Mouse (Mus musculus): Measurements from ENCODE around the gene Rprd1b.

Rprd1b gene

GRCm38 (mm10) chr2:158122814-158123213 lies 94.5 kb downstream of the Rprd1b start:
- DNase-seq (ENCODE audit: low spot score): peak; percentile 67

GRCm38 (mm10) chr2:158127245-158127644 lies 98.9 kb downstream of the Rprd1b start:
- no peak for DNase-seq (ENCODE audit: low spot score)

- no peak for DNase-seq (ENCODE audit: low spot score)
These were observed 99.6 kb downstream of the Rprd1b start for GRCm38 (mm10) chr2:158127872-158128271.

- no peak for DNase-seq (ENCODE audit: low spot score)
These were observed 100.3 kb downstream of the Rprd1b start for GRCm38 (mm10) chr2:158128461-158129130.

- DNase-seq (ENCODE audit: low spot score): peak; percentile 51
These were observed 101.2 kb downstream of the Rprd1b start for GRCm38 (mm10) chr2:158129291-158130002.

GRCm38 (mm10) chr2:158130391-158130986 lies 102.2 kb downstream of the Rprd1b start:
- peak; percentile 75 for DNase-seq (ENCODE audit: low spot score)

- no peak for DNase-seq (ENCODE audit: low spot score)
These were observed 103.0 kb downstream of the Rprd1b start for GRCm38 (mm10) chr2:158131197-158131835.

- DNase-seq (ENCODE audit: low spot score): no peak
These were observed 104.0 kb downstream of the Rprd1b start for GRCm38 (mm10) chr2:158132320-158132719.

- DNase-seq (ENCODE audit: low spot score): no peak
These were observed 104.8 kb downstream of the Rprd1b start for GRCm38 (mm10) chr2:158133050-158133449.

GRCm38 (mm10) chr2:158136205-158136604 lies 107.9 kb downstream of the Rprd1b start:
- DNase-seq (ENCODE audit: low spot score): no peak

GRCm38 (mm10) chr2:158137771-158138170 lies 109.5 kb downstream of the Rprd1b start:
- peak; percentile 37 for DNase-seq (ENCODE audit: low spot score)

- DNase-seq (ENCODE audit: low spot score): no peak
These were observed 110.5 kb downstream of the Rprd1b start for GRCm38 (mm10) chr2:158138778-158139177.

GRCm38 (mm10) chr2:158139628-158140027 lies 111.3 kb downstream of the Rprd1b start:
- peak; percentile 78 for DNase-seq (ENCODE audit: low spot score)

- DNase-seq (ENCODE audit: low spot score): no peak
These were observed 112.4 kb downstream of the Rprd1b start for GRCm38 (mm10) chr2:158140664-158141063.

- DNase-seq (ENCODE audit: low spot score): no peak
These were observed 113.0 kb downstream of the Rprd1b start for GRCm38 (mm10) chr2:158141271-158141670.

- DNase-seq (ENCODE audit: low spot score): no peak
These were observed 113.6 kb downstream of the Rprd1b start for GRCm38 (mm10) chr2:158141690-158142440.

GRCm38 (mm10) chr2:158142981-158143380 lies 114.7 kb downstream of the Rprd1b start:
- no peak for DNase-seq (ENCODE audit: low spot score)

- DNase-seq (ENCODE audit: low spot score): no peak
These were observed 115.5 kb downstream of the Rprd1b start for GRCm38 (mm10) chr2:158143816-158144215.

- DNase-seq (ENCODE audit: low spot score): no peak
These were observed 116.0 kb downstream of the Rprd1b start for GRCm38 (mm10) chr2:158144263-158144662.

GRCm38 (mm10) chr2:158144750-158145527 lies 116.6 kb downstream of the Rprd1b start:
- DNase-seq (ENCODE audit: low spot score): no peak

- no peak for DNase-seq (ENCODE audit: low spot score)
These were observed 117.3 kb downstream of the Rprd1b start for GRCm38 (mm10) chr2:158145528-158146065.
